Mouse (Mus musculus) C2C12 (cell line): Measurements from ENCODE around the gene Fbxo31. TPM values are rescaled to one million over a fixed set of nuclear protein-coding genes. Genes with fewer than 3 reads are reported as not detected.
"Not testable (repeated sequence)": the region's sequence is repeated elsewhere in the genome, so short reads cannot be mapped to it uniquely, and the experiment has no call there.

Experiments used
- H3K27me3 ChIP-seq: one replicate; pipeline ENCODE4 v1.6.1; 2011; ENCODE audit not compliant: control insufficient read depth, insufficient read depth, insufficient read length
- H3K36me3 ChIP-seq: one replicate; pipeline ENCODE4 v1.6.1; 2011; ENCODE audit not compliant: control insufficient read depth, insufficient read depth
- H3K4me3 ChIP-seq: one replicate; pipeline ENCODE4 v1.5.1; 2011; ENCODE audit warnings: mild to moderate bottlenecking, control low read depth; ENCODE audit not compliant: poor library complexity, insufficient read depth, severe bottlenecking
- H3K79me2 ChIP-seq: one replicate; pipeline ENCODE4 v1.6.1; 2011; ENCODE audit not compliant: control insufficient read depth, insufficient read depth
- H3K79me3 ChIP-seq: one replicate; pipeline ENCODE4 v1.6.1; 2011; ENCODE audit warnings: low read depth, control low read depth
- H3ac ChIP-seq: one replicate; pipeline ENCODE3; 2011; ENCODE audit warnings: low read depth; ENCODE audit not compliant: control insufficient read depth, insufficient read length
- CEBPB ChIP-seq: IDR thresholded peaks from one replicate; pipeline ENCODE4 v1.6.1; 2011; ENCODE audit warnings: low read depth, mild to moderate bottlenecking, control low read depth, moderate library complexity
- CTCF ChIP-seq: IDR thresholded peaks from one replicate; pipeline ENCODE4 v1.5.1; 2011; ENCODE audit not compliant: control insufficient read depth, insufficient read depth, insufficient read length
- FOSL1 ChIP-seq: IDR thresholded peaks from one replicate; pipeline ENCODE4 v1.8.0; 2011; ENCODE audit warnings: mild to moderate bottlenecking, low read length; ENCODE audit not compliant: poor library complexity, insufficient read depth, severe bottlenecking
- MAX ChIP-seq: IDR thresholded peaks from one replicate; pipeline ENCODE4 v1.6.1; 2011; ENCODE audit warnings: mild to moderate bottlenecking, control low read depth
- MYOD1 ChIP-seq: IDR thresholded peaks from one replicate; pipeline ENCODE4 v1.6.1; 2011; ENCODE audit warnings: low read depth; ENCODE audit not compliant: control insufficient read depth, insufficient read length
- MYOG ChIP-seq: IDR thresholded peaks from one replicate; pipeline ENCODE4 v1.6.1; 2011; ENCODE audit not compliant: control insufficient read depth, insufficient read length; ENCODE audit errors: extremely low read depth
- USF1 ChIP-seq: IDR thresholded peaks from one replicate; pipeline ENCODE4 v1.6.1; 2011; ENCODE audit warnings: low read depth, mild to moderate bottlenecking, control low read depth, moderate library complexity
- polyA plus RNA-seq: library from polyadenylated mRNA; unstranded; fragments of >200 nt; fragmentation: generic; extraction: Trizol; gene quantifications from one replicate; pipeline ENCODE4 v1.2.1, GENCODE M21; 2012; ENCODE audit warnings: missing spikeins

The Fbxo31 gene
- polyA plus RNA-seq, 1 experiment = 9.4 TPM

GRCm38 (mm10) chr8:121602411-121602810 is 23.8 kb upstream of the Fbxo31 start:
- H3ac ChIP-seq = no peak overlapping the region
- TF ChIP-seq FOSL1 = no peak
- TF ChIP-seq USF1 = no peak
- TF ChIP-seq MYOD1 = no peak
- no peak for TF ChIP-seq MAX
- TF ChIP-seq CEBPB = no peak
- no peak for TF ChIP-seq CTCF
- no peak for TF ChIP-seq MYOG
- peaks cover 65% of the 10 kb centered on the region for H3K36me3 ChIP-seq
- H3K79me2 ChIP-seq = no peaks in the 10 kb centered on the region
- no peaks in the 10 kb centered on the region for H3K27me3 ChIP-seq
- no peaks in the 10 kb centered on the region for H3K79me3 ChIP-seq
- no peak overlapping the region for H3K4me3 ChIP-seq

GRCm38 (mm10) chr8:121599842-121600241 is 21.2 kb upstream of the Fbxo31 start:
- TF ChIP-seq CTCF = no peak
- TF ChIP-seq USF1 = no peak
- TF ChIP-seq CEBPB = no peak
- no peak for TF ChIP-seq MYOD1
- TF ChIP-seq FOSL1 = no peak
- no peak for TF ChIP-seq MAX
- TF ChIP-seq MYOG = no peak
- no peaks in the 10 kb centered on the region for H3K79me2 ChIP-seq

GRCm38 (mm10) chr8:121598892-121599291 is 20.3 kb upstream of the Fbxo31 start:
- Histone ChIP-seq H3K36me3 (peaks cover 65% of the 10 kb centered on the region), H3K79me3 (no peaks in the 10 kb centered on the region), H3K4me3 (no peak overlapping the region), H3ac (no peak overlapping the region), H3K27me3 (no peaks in the 10 kb centered on the region), H3K79me2 (no peaks in the 10 kb centered on the region)
- TF ChIP-seq CTCF (peak; percentile 85), MYOD1 (no peak), USF1 (no peak)

More at GRCm38 (mm10) chr8:121599842-121600241, 21.2 kb upstream of the Fbxo31 start:
- H3ac ChIP-seq = no peak overlapping the region
- no peak overlapping the region for H3K4me3 ChIP-seq
- H3K36me3 ChIP-seq = peaks cover 60% of the 10 kb centered on the region
- no peaks in the 10 kb centered on the region for H3K27me3 ChIP-seq
- H3K79me3 ChIP-seq = no peaks in the 10 kb centered on the region

GRCm38 (mm10) chr8:121598190-121598589 is 19.6 kb upstream of the Fbxo31 start:
- Histone ChIP-seq H3K79me3 (peaks cover under 1% of the 10 kb centered on the region), H3K4me3 (no peak overlapping the region), H3K36me3 (peaks cover 65% of the 10 kb centered on the region), H3K79me2 (peaks cover 5% of the 10 kb centered on the region), H3ac (no peak overlapping the region), H3K27me3 (no peaks in the 10 kb centered on the region)
- TF ChIP-seq CEBPB (no peak), MAX (no peak), CTCF (no peak), USF1 (no peak), MYOG (no peak), MYOD1 (no peak), FOSL1 (no peak)

- not testable (repeated sequence) for H3K27me3 ChIP-seq, H3K79me3 ChIP-seq, H3K4me3 ChIP-seq, H3ac ChIP-seq
- H3K79me2 ChIP-seq = peaks cover 12% of the 10 kb centered on the region
- H3K36me3 ChIP-seq = peaks cover 65% of the 10 kb centered on the region
Measured at GRCm38 (mm10) chr8:121597492-121597891, 18.9 kb upstream of the Fbxo31 start.

GRCm38 (mm10) chr8:121593983-121594382 is 15.4 kb upstream of the Fbxo31 start:
- H3K36me3 ChIP-seq = peaks cover 36% of the 10 kb centered on the region
- H3ac ChIP-seq = no peak overlapping the region
- H3K27me3 ChIP-seq = no peaks in the 10 kb centered on the region
- H3K4me3 ChIP-seq = no peak overlapping the region
- peaks cover 23% of the 10 kb centered on the region for H3K79me3 ChIP-seq
- peaks cover 33% of the 10 kb centered on the region for H3K79me2 ChIP-seq
- TF ChIP-seq FOSL1 (no peak), CEBPB (no peak), MAX (no peak), MYOG (no peak)
